Mouse (Mus musculus) ES-Bruce4 (cell line): ENCODE measurements around the gene Ggt5.

ENCODE experiments used
- CTCF ChIP-seq: IDR thresholded peaks from one replicate; pipeline ENCODE4 v1.8.1; 2011; ENCODE audit warnings: low read depth, low read length
- EP300 ChIP-seq: IDR thresholded peaks from 2 replicates; pipeline ENCODE4 v1.6.1; 2011; ENCODE audit warnings: low read depth, low read length; ENCODE audit not compliant: insufficient read depth
- POLR2A ChIP-seq: IDR thresholded peaks from one replicate; pipeline ENCODE4 v1.8.1; 2011; ENCODE audit warnings: low read length; ENCODE audit not compliant: insufficient read depth

DNA sequence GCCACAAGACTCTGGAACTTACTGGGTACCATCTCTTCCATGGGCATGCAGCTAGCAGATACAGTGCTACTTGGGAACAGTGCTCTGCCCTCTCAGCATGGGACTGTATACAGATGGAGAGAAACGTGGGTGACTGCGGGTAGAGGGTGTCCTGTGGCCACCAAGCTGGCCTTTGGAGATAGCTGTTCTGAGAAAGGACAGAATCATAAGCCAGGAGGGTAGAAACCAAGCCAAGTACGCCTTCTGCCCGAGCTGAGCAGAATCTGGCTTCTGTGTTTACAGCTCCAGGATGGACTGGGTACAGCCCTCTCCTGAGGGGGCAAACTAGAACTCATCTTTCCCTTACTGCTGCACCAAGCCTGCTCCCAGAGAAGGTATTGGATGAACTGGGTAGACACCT is 73.4 kb downstream of the Ggt5 start:
- no peak for TF ChIP-seq EP300
- no peak for TF ChIP-seq CTCF
- TF ChIP-seq POLR2A, result no peak
